Mouse (Mus musculus) forebrain, embryonic 16.5 days (tissue): ENCODE measurements around the gene Kptn. TPM values are rescaled to one million over a fixed set of nuclear protein-coding genes. Genes with fewer than 3 reads are reported as not detected.
A peak's percentile ranks its signal among the peaks of the same experiment; 100 is the strongest.

Experiments used
- ATAC-seq: fragments of 200-750 bp; cut with Nextera tagmentation; 2 replicates; pipeline ENCODE4 v1.8.0; 2017; ENCODE audit warnings: mild to moderate bottlenecking, moderate library complexity
- H3K27ac ChIP-seq: fragments of 300-500 bp; sonication (generic); 2 replicates; pipeline ENCODE4 v1.5.1; 2014; ENCODE audit warnings: low read length, control low read depth
- H3K27me3 ChIP-seq: fragments of 300-500 bp; sonication (generic); replicated peaks from 2 replicates; pipeline ENCODE4 v1.6.1; 2014; ENCODE audit warnings: low read length; ENCODE audit not compliant: control insufficient read depth, insufficient read depth
- H3K36me3 ChIP-seq: fragments of 300-500 bp; sonication (generic); 2 replicates; pipeline ENCODE4 v1.6.1; 2014; ENCODE audit not compliant: control insufficient read depth, insufficient read depth
- H3K4me1 ChIP-seq: fragments of 300-500 bp; sonication (generic); replicated peaks from 2 replicates; pipeline ENCODE4 v1.6.1; 2014; ENCODE audit warnings: low read length; ENCODE audit not compliant: control insufficient read depth, insufficient read depth
- H3K4me2 ChIP-seq: fragments of 300-500 bp; sonication (generic); 2 replicates; pipeline ENCODE4 v1.6.1; 2014; ENCODE audit warnings: mild to moderate bottlenecking, low read length, control low read depth
- H3K4me3 ChIP-seq: fragments of 300-500 bp; sonication (generic); replicated peaks from 2 replicates; pipeline ENCODE4 v1.5.1; 2014; ENCODE audit warnings: mild to moderate bottlenecking, low read length, control low read depth
- H3K9ac ChIP-seq: fragments of 300-500 bp; sonication (generic); replicated peaks from 2 replicates; pipeline ENCODE4 v1.6.1; 2014; ENCODE audit warnings: low read depth, low read length, control low read depth
- H3K9me3 ChIP-seq: fragments of 300-500 bp; sonication (generic); 2 replicates; pipeline ENCODE4 v1.6.1; 2016; ENCODE audit warnings: low read length; ENCODE audit not compliant: control insufficient read depth
- WGBS: fragments of 180-500 bp; shearing (Covaris S2); extraction: QIAGEN DNeasy Blood & Tissue Kit; methylation state at CpG from one replicate; pipeline ENCODE4 v1.1.7; 2014; 5-methylcytosine and 5-hydroxymethylcytosine counted together
- polyA plus RNA-seq: library from polyadenylated mRNA; unstranded; fragments of >200 nt; fragmentation: Nextera tagmentation; extraction: Ambion mirVana; gene quantifications from 2 replicates; pipeline ENCODE4 v1.2.1, GENCODE M21; 2015

Gene Kptn
- polyA plus RNA-seq, 1 experiment from 2014 or later, result 53.2 TPM

GRCm38 (mm10) chr7:16130956-16131634 is 11.4 kb downstream of the Kptn start:
- Histone ChIP-seq H3K4me2 (peak overlapping the region; percentile 69), H3K4me1 (peaks cover 67% of the 10 kb centered on the region), H3K27me3 (no peaks in the 10 kb centered on the region), H3K9ac (peak overlapping the region; percentile 80), H3K36me3 (no peaks in the 10 kb centered on the region), H3K27ac (peak overlapping the region; percentile 73; the same call in 1 of the 2 replicates), H3K9me3 (no peaks in the 10 kb centered on the region), H3K4me3 (peak overlapping the region; percentile 67)
- no peak for ATAC-seq
- 32% methylated on average over 13 of the region's 13 CpGs for WGBS

GRCm38 (mm10) chr7:16132161-16132581 is 12.5 kb downstream of the Kptn start:
- H3K4me2 ChIP-seq, result peak overlapping the region; percentile 69
- H3K27me3 ChIP-seq, result no peaks in the 10 kb centered on the region
- H3K9me3 ChIP-seq, result no peaks in the 10 kb centered on the region
- H3K36me3 ChIP-seq, result no peaks in the 10 kb centered on the region
- WGBS, result 5% methylated on average over 7 of the region's 7 CpGs
- no peak overlapping the region; the same call in 1 of the 2 replicates for H3K4me3 ChIP-seq
- peaks cover 68% of the 10 kb centered on the region for H3K4me1 ChIP-seq
- no peak for ATAC-seq
- H3K27ac ChIP-seq, result no peak overlapping the region
- H3K9ac ChIP-seq, result no peak overlapping the region

- H3K4me2 ChIP-seq, result no peak overlapping the region
- H3K4me1 ChIP-seq, result peaks cover 68% of the 10 kb centered on the region
- H3K27me3 ChIP-seq, result no peaks in the 10 kb centered on the region
- H3K9ac ChIP-seq, result no peak overlapping the region
- WGBS, result 68% methylated on average over 3 of the region's 3 CpGs
- H3K27ac ChIP-seq, result no peak overlapping the region
- no peaks in the 10 kb centered on the region for H3K9me3 ChIP-seq
- no peak for ATAC-seq
- no peaks in the 10 kb centered on the region for H3K36me3 ChIP-seq
- H3K4me3 ChIP-seq, result no peak overlapping the region
Observed at GRCm38 (mm10) chr7:16132926-16133325, 13.2 kb downstream of the Kptn start.

- Histone ChIP-seq H3K27ac (no peak overlapping the region), H3K4me2 (no peak overlapping the region), H3K4me3 (no peak overlapping the region), H3K27me3 (no peaks in the 10 kb centered on the region), H3K9me3 (no peaks in the 10 kb centered on the region), H3K36me3 (no peaks in the 10 kb centered on the region), H3K4me1 (peaks cover 66% of the 10 kb centered on the region), H3K9ac (no peak overlapping the region)
- no peak for ATAC-seq
- 91% methylated on average over 9 of the region's 9 CpGs for WGBS
Observed at GRCm38 (mm10) chr7:16133691-16134090, 14.0 kb downstream of the Kptn start.

GRCm38 (mm10) chr7:16134951-16135392 is 15.3 kb downstream of the Kptn start:
- 14% methylated on average over 7 of the region's 7 CpGs for WGBS
- no peaks in the 10 kb centered on the region for H3K36me3 ChIP-seq
- H3K27me3 ChIP-seq, result no peaks in the 10 kb centered on the region
- H3K9ac ChIP-seq, result no peak overlapping the region
- H3K4me2 ChIP-seq, result peak overlapping the region; percentile 44
- H3K9me3 ChIP-seq, result no peaks in the 10 kb centered on the region
- peaks cover 55% of the 10 kb centered on the region for H3K4me1 ChIP-seq
- ATAC-seq, result peak; percentile 72
- H3K4me3 ChIP-seq, result peak overlapping the region; percentile 17
- H3K27ac ChIP-seq, result peak overlapping the region; percentile 59

GRCm38 (mm10) chr7:16146489-16147410 is 27.1 kb downstream of the Kptn start:
- Histone ChIP-seq H3K36me3 (no peaks in the 10 kb centered on the region; the same call in none of the 2 replicates), H3K4me3 (no peak overlapping the region), H3K27me3 (no peaks in the 10 kb centered on the region), H3K9ac (peak overlapping the region; percentile 26; the same call in 1 of the 2 replicates), H3K4me1 (peaks cover 32% of the 10 kb centered on the region), H3K27ac (no peak overlapping the region), H3K9me3 (no peaks in the 10 kb centered on the region), H3K4me2 (0 out of 2 replicates have a peak overlapping the region, but pooled peaks have one; percentile 9)
- 15% methylated on average over 27 of the region's 27 CpGs for WGBS
- peak; percentile 51 for ATAC-seq

GRCm38 (mm10) chr7:16147643-16148042 is 27.9 kb downstream of the Kptn start:
- no peaks in the 10 kb centered on the region for H3K27me3 ChIP-seq
- no peaks in the 10 kb centered on the region; the same call in 1 of the 2 replicates for H3K36me3 ChIP-seq
- 16% methylated on average over 15 of the region's 15 CpGs for WGBS
- H3K4me2 ChIP-seq, result no peak overlapping the region
- H3K9me3 ChIP-seq, result no peaks in the 10 kb centered on the region
- H3K4me3 ChIP-seq, result no peak overlapping the region
- H3K27ac ChIP-seq, result no peak overlapping the region
- ATAC-seq, result no peak
- no peak overlapping the region for H3K9ac ChIP-seq
- H3K4me1 ChIP-seq, result peaks cover 32% of the 10 kb centered on the region

GRCm38 (mm10) chr7:16149241-16149640 is 29.5 kb downstream of the Kptn start:
- H3K27me3 ChIP-seq, result no peaks in the 10 kb centered on the region

More at GRCm38 (mm10) chr7:16149241-16149640, 29.5 kb downstream of the Kptn start:
- Histone ChIP-seq H3K9ac (no peak overlapping the region), H3K9me3 (no peaks in the 10 kb centered on the region), H3K4me3 (no peak overlapping the region), H3K4me2 (no peak overlapping the region), H3K36me3 (no peaks in the 10 kb centered on the region; the same call in 1 of the 2 replicates), H3K27ac (peak overlapping the region; percentile 54), H3K4me1 (peaks cover 36% of the 10 kb centered on the region)
- peak; percentile 73 for ATAC-seq
- WGBS, result 46% methylated on average over 5 of the region's 5 CpGs
